Mouse (Mus musculus): ENCODE measurements at regions not wholly inside any gene's neighbourhood (a gene's known extent, or its start where the extent isn't known, plus 50 kb on each side); places are given as distances from the start of the nearest gene placed in this dataset.
"Not testable (repeated sequence)": the region's sequence is repeated elsewhere in the genome, so short reads cannot be mapped to it uniquely, and the experiment has no call there.

DNA sequence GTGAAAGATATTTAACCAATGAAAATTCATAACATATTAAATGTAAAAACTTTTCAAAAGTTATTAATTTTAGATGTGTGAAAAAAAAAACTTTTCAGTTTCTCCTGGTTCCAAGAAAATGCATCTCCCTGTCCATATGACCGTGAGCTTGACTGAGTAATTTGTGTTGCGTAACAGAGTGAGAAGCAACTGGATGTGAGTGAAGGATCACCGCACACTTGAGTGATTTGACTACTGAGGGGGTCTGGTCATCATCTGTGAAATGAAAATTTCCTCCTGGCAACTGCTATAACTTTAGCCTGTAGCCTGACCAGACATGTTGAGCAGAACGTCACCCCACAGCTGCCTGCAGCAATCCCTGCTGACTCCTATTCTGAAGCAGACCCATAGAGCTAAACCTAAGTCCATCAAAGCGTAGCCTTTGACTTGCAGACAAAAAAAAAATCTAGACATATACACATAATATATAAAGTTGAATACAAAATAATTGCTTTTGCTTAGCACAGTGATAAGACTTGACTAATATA, 461.2 kb downstream of the Brinp3 start:
- DNase-seq (ENCODE audit: low read depth, low spot score): no peak

DNA sequence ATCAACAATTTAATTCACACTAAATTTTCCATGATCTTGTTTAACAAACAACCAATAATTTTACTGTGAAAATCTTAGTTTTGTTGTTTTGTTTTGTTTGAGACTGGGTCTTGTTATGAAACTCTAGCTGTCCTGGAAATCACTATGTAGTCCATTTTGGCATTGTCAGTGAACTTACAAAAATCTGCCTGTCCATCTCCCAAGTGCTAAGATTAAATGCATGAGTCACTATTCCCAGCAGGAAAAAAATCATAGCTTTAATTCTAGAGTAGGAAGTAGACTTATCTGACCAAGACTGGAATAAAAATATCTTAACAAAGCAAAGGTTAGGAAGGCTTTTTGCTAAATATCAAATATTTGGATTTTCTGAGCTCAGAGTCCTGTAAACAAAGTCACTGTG, 461.8 kb downstream of the Brinp3 start:
- DNase-seq (ENCODE audit: low read depth, low spot score): no peak

DNA sequence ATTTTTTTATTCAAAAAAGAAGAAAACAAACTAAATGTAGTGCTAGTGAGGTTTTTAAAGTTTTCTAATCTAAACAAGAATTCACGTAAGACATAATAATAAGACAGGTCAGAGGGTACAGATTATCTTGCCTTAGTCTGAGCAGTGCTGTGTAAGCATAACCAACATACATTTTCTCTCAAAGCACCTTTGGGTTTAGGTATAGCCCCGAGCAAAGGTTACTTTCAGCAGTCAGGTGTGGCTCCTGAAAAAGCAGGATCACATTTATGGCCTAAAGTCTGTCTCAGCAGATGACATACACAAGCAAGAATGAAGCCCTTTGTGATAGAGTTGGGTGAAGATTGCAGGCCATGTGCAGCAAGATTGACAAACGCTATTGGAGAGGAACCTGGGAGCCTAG, 465.9 kb downstream of the Brinp3 start:
- no peak for DNase-seq (ENCODE audit: low read depth, low spot score)

DNA sequence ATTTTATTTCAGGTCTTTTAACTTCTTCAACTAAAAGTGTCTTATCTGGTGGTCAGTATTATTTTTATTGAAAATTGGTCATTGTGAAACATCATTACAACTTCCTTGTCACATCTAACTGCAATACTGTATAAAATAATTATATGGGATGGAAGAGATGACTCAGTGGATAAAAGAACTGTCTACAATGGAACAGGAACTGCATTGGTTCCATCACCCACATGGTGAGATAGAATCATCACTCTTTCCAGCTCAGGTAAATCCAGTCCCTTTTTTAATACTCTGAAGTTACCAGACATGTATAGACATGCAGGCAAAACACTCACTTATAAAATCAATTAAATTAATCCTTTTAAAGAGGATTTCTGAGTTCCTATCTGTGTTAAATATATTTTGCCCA, 473.0 kb downstream of the Brinp3 start:
- no peak for DNase-seq (ENCODE audit: low read depth, low spot score)

DNA sequence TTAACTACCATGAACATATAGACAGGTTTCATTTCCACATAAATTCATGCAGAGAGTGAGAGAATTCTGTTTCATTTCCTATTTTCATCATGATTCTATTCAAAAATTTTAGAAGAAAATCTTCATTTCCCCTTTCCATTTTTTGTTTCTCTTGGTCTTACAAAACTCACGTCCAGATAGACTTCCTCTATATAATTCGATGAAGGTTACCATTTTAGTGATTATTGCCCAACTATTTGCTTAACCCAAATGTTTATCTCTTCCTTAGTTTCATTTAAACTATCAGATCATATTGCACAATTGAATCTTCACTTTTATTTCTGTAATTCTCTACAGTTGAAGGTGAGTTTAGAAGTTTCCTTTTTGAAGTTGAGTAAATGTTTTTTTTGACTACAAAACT, 473.4 kb downstream of the Brinp3 start:
- DNase-seq (ENCODE audit: low read depth, low spot score): no peak

DNA sequence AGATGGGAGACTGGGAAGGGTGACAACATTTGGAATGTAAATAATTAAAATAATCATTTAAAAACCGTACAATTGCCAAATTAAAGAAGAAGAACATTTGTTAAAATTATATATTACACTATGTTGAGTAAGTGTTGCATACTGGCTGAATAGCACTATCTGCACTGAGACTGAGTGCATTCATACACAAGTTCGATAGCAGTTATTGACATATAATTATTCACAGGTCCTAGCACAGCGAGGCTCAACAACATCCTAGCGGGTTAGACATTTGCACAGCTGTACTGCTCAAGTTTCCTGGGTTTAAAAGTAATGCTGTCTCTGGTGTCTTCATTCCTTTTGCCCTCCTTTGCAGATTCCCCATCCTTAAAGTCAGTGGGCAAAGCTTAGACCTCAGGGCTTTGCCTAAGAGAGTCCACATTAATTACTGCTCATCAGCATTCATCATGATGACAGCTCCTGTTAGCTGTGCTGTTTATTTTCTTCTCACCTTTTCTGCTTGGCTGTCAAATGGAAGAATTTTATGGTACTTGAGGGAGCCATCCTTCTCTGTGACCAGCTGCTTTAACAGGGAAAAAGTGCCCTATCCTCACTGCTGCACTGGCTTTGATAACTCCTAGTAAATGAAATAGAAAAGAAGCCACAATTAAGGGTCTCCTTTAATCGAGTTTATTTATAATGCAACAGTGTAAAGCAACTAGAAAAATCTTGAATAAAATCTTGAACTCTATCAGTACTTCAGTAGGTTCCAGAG, 489.1 kb downstream of the Brinp3 start:
- no peak for DNase-seq (ENCODE audit: low read depth, low spot score)

DNA sequence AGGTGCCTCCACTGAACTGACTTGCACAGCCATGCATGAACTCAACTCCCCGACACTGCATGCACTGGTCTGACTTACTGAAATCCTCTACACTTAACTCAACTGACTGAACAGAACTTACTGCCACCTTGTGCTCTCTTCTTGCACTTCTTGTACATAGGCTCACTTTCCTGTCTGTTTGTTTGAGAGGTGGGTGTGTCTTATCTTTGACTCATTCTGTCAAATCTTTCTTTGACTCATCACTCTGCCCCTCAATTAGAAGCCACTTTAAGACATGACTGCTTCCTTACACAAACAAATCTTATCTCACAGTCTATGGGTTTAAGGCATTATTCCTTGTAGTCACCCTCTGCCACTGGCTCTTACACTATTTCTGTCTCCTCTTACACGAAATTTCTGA, 505.5 kb downstream of the Brinp3 start:
- DNase-seq (ENCODE audit: low read depth, low spot score): no peak

DNA sequence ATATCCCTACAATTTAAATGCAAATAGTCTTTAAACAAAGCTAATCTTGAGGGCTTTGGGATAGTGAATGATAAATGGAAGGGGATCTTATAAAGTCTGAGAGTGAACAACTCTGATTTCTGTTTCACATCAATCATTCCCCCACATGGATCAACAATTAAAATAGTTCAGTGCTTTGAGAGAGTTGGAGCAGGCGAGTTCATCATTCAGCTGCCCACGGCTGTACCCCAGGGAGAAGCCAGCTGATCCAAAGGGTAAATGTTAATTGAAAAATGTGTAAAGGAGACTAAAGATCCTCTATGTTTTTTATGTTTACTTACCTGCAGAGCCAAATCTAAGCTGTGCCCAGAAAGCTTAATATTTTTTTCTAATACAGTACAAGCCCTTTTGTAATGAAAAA, 553.2 kb downstream of the Brinp3 start:
- DNase-seq (ENCODE audit: low read depth, low spot score): no peak

DNA sequence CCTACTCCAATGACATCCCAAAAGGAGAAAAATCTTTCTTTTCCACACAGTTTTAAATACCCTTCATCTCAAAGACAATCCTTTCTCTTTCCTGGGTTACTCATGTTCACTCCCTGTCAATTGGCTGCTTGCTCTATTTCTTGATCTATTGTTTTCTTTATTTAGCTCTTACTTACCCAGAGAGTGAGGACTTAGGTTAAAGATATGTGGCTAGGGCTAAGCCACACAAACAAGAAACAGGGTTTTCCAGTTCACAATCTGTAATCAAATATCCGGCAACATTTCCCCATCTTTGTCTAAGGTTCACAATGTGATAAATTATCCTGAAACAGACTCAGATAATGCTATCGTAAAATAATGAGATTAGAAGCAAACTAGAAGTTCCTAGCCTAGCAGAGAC, 563.9 kb downstream of the Brinp3 start:
- no peak for DNase-seq (ENCODE audit: low read depth, low spot score)

DNA sequence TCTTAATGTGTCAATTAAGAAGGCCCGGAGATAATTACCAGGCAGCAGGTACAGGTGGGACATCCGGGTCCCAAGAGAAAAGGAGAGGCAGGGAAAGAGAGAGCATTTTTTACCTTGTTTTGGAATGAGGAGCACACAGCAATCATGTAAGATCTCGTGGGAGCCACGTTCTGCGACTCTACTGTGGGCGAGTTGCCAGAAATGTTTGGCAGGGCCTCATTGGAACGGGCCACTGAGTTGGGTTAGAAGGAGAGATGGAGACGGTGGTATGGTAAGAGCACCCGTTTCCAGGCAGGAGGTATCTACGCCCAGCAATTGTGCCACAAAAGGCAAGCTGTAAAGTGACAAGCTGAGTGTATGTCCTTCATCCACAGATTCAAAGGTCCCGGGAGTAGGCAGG, 579.6 kb downstream of the Brinp3 start:
- no peak for DNase-seq (ENCODE audit: low read depth, low spot score)

DNA sequence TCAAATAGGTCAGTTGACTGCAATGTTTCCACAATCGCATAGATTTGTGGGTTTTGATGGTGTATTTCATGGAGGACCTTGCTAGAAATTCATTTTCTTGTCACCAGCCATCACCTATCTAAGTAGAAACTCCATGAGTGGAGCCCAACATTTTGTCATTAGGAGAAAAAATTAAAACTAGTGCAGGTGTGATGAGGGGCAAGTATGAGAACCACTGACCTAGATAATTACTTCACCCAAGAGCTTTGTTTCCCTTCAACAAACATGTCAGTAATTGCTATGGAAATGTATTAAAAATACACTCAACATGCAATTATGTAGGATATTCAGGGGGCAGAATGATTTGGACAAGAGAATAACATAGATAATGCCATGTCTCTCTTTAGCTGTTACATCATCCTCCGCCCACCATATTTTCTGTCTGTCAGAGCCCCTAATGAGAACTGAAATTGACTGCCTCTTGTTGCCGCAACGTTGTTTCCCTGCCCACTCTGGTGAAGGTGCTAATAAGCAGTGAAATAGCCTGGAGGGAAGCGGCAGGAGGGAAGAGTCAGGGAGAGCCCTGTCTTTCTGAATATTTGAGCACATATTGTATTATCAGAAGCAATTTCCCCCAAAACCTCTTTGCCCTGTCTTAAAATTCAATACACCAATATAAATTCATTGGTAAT, 589.7 kb downstream of the Brinp3 start:
- no peak for DNase-seq (ENCODE audit: low read depth, low spot score)

DNA sequence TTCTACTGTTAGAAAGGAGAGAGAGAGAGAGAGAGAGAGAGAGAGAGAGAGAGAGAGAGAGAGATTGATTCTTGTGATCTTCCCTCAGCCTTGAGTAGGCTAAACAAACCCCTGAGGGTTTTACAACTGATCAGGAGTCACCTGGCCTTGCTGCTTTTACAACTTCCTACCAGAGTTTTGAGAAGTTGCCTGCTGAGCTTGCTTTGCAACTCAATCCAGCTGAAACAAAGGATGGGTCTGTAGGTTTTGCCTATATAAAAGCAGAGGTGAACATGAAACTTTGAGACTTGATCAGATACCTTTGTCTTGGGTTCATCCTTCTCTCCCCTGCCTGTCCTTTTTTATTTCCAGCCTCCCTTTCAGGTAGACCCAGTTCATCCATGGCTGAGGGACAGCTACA, 631.0 kb downstream of the Brinp3 start:
- no peak for DNase-seq (ENCODE audit: low read depth, low spot score)

DNA sequence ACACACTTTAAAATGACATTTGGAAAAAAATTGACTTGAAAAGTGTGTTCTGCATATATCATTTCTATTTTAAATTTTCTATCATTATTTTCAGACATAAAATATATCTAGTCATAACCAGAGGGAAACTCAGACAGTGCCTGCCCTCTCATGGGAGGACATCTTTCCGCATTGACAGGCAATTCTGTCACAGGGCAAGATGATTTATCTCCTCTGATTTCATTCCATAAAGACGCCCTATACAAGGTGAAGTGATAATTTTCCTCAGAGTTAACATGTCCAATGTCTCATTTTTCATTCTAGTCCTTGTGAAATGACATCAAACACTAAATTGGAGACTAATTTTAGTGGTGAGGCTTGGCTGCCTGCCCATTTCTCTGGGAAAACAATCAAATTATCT, 643.6 kb downstream of the Brinp3 start:
- no peak for DNase-seq (ENCODE audit: low read depth, low spot score)

DNA sequence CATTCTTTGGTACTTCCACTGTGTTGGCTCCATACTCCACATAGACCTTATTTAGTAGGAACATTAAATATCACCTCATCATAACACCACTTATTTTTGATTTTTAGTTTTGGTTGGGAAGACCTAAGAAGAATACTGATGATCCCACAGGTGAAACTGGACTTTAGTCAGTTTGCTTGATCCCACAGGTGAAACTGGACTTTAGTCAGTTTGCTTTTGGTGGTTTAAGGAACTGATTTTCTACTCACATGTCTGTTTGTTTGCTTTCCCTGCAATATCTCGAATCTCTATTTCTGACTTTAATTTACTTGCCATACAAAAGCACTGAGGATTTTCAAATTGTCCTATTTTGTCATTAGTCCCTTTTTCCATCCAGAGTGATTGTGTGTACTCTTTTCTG, 680.8 kb downstream of the Brinp3 start:
- DNase-seq (ENCODE audit: low read depth, low spot score): no peak

DNA sequence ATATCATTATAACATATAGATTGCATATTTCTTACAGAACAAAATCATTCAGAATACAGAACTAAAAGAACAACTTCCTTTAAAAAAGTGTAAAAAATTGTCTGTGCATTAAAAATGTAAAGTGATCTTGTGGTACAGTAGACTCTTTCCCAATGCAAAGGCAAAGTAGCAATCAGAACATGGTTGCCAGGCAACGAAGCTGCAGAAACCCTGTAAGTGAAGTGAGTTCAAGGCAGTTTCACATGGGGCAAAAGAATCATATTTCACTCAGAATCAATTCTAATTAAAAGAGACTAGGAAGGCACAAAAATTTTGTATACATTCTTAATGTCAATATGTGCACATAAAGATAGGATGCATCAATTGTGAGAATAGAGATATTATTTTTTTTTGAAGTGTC, 692.2 kb downstream of the Brinp3 start:
- no peak for DNase-seq (ENCODE audit: low read depth, low spot score)

DNA sequence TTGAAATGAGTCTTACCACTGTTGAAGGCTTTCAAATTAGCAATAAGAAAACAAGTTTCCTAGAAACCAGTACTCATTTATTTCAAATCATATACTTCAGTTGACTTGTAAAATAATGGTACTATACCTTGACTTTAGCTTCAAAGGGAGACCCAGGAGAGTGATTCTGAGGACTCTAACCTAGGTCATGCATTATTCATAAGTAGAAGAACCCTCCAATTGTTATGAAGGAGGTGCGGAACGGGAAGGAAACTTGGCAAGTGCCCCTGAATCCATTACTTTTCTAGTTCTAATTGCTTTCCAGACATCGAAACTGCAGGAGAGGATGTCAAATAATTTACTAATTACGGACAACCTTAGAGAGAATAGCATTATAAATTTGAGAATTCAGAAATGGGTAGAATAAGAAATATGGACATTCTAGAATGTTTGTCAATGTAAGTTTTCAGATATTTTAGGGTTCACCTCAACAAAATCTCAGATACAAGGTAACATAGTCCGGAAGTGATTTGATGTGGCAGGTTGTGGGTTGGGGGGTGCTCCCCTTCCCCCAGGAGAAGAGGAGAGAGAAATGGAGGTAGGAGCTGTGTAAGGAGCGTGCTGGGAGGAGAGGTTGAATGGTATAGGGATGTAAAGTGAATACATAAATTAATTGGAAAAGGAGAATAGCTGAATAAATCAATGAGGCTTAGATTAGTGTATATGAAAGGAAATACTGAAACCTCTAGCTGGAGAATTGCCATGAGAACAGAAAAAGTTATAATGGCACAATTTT, 692.9 kb downstream of the Brinp3 start:
- DNase-seq (ENCODE audit: low read depth, low spot score): no peak

DNA sequence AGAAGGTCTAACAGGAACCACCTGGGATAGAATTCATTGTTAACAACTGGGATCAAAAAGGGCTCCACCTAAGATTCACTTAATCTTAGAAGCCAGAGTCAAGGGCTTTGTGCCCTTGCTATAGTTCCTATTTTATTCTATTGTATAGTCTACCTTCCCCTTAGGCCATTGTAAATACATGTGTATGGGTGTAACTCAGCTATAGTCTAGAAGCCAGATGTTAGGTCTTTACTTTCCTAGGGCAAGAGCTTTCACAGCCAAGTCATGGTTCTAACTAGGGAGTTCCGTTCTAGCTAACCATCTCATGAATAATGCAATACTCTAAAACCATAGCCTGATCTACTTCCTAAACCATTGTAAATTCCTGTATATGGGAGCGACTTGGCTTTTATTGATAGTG, 705.4 kb downstream of the Brinp3 start:
- DNase-seq (ENCODE audit: low read depth, low spot score): not testable (repeated sequence)

DNA sequence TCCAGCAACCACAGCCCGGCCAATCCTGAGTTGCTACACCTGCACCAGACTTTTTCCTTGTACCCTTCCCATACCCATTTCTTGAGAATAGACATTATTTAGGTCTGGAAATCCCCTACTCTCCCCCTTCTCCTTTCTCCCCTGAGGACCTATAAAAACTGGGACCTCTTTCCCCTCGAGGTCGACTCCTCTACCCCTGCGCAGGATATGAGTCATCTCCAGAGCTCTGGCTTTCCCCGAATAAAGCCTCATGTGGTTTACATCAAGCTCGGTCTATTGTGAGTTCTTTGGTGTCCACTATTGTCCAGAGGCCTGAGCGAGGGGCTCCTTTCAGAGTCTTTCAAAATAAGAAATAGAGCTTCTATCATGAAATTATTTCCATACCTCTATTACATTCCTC, 720.3 kb downstream of the Brinp3 start:
- DNase-seq (ENCODE audit: low read depth, low spot score): not testable (repeated sequence)

DNA sequence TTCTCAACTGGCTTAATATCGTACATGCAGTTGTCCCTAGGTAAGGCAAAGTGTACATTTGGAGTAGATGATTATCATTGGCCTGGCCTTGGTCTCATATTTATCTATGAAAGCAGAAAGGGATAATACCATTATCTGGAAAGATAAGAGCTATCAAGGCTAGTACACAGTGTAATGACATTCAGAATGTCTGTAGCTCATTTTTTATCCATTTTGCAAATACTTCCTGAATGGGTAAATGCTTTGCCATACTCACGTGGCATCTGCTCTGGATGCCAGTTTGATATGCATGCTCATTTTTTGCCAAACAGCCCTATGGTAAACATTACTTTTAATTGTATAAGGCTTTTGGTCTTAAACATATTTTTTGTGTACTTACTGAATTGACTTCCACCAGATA, 723.4 kb downstream of the Brinp3 start:
- no peak for DNase-seq (ENCODE audit: low read depth, low spot score)

DNA sequence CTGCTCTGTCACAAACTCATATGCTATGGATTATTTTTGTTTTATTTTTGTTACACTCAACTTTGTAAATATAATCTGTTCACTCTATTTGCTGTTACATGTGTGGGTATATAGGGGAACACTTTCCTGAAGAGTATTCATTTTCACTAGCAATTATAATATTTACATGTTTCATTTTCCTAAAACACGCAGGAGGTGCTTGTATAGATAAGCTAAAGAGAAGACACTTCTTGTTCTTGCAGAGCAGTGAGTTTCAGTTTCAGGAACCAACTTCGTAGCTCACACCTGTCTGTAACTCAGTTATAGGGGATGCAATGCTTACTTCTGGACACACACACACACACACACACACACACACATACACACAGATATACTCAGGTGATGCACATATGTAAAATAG, 724.9 kb downstream of the Brinp3 start:
- DNase-seq (ENCODE audit: low read depth, low spot score): no peak

DNA sequence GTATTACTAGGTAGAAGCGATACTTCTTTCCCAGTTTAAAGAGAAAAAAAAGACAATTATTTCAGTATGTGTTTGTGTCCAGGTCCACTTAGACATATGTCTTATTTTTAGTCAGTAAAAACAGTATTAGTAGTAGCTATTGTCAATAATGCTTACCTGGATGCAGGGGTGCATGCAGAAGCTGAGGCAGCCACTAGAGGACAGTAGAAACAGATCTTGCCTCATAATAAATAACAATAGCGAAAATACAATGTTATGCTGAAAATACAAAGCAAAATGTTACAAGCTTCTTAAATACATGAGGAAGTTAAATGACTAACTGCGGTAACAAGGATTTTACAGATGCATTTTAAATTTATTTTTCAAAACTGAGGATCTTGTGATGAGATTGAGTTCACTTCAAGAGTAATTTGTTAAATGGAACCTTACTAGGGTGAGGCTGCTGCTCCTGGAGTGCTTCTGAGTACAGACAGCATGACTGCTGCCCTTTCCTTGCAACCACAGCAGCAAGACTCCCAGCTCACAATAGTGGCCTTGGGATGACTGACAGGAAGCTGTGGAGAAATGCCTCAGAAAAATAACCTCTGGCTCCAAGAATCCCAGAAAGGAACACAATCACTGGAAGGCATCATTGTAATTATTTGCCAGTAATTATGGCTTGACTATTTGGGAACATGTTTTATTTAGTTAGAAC, 728.8 kb downstream of the Brinp3 start:
- no peak for DNase-seq (ENCODE audit: low read depth, low spot score)

DNA sequence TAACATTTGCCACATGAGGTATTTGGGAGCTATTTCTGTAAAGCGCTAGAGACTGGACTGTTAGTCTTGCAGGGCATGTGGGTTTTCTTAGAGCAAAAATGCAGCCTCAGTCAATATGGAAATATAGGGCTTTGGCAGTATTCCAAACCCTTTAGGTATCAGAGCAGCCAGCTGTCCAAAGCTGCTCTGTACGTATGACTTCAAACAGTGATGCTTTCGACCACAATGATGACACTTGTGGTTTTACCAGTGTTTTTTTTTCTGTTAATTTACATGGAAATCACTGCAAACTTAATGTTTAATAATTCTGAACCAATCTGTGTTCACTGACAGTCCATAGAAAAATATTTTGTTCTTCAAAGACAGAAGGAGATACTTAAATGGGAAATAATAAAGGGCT, 743.0 kb downstream of the Brinp3 start:
- no peak for DNase-seq (ENCODE audit: low read depth, low spot score)
